Mouse (Mus musculus) testis, adult 2 months (tissue): ENCODE results near the gene Slc2a5.

ENCODE experiments used
- CTCF ChIP-seq: fragments of 200-500 bp; IDR thresholded peaks from 2 replicates; pipeline ENCODE4 v1.5.1; 2012; ENCODE audit warnings: low read depth, mild to moderate bottlenecking, inconsistent platforms, low read length, moderate library complexity; ENCODE audit not compliant: control insufficient read depth, insufficient read depth, insufficient replicate concordance
- POLR2A ChIP-seq: fragments of 200-500 bp; IDR thresholded peaks from 2 replicates; pipeline ENCODE4 v1.6.1; 2012; ENCODE audit warnings: low read depth, mild to moderate bottlenecking, inconsistent platforms, low read length, moderate library complexity; ENCODE audit not compliant: control insufficient read depth

DNA sequence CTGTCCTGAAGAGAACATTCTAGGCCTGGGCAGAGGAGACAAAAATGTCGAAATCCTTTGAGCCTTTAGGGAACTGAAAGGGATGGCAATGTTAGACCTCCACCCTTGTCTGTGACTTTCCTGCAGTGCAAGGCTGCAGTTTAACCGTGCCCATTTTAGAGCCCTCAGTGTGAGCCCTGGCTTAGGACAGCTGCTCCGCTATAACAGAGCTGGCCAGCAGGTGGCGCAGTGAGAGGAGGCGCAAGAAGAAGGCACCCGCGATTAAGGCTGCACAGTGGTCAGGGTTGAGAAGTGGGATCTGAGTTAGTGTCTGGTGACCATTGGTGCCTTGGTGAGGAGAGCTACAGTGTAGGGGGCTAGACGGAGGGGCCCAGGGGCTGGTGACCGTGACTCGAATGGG lies 17.6 kb downstream of the Slc2a5 start:
- TF ChIP-seq POLR2A = no peak
- peak; percentile 95 for TF ChIP-seq CTCF
